Mouse (Mus musculus) cerebellum, adult 2 months (tissue): ENCODE data around the gene Tgm5.

ENCODE experiments used
- CTCF ChIP-seq: fragments of 200-500 bp; IDR thresholded peaks from 2 replicates; pipeline ENCODE4 v1.5.1; 2011; ENCODE audit warnings: low read depth, mild to moderate bottlenecking, control low read depth, low read length, moderate library complexity, borderline replicate concordance; ENCODE audit not compliant: insufficient read depth
- POLR2A ChIP-seq: fragments of 200-500 bp; IDR thresholded peaks from 2 replicates; pipeline ENCODE4 v1.6.1; 2011; ENCODE audit warnings: low read length, control low read depth, borderline replicate concordance; ENCODE audit not compliant: insufficient read depth

DNA sequence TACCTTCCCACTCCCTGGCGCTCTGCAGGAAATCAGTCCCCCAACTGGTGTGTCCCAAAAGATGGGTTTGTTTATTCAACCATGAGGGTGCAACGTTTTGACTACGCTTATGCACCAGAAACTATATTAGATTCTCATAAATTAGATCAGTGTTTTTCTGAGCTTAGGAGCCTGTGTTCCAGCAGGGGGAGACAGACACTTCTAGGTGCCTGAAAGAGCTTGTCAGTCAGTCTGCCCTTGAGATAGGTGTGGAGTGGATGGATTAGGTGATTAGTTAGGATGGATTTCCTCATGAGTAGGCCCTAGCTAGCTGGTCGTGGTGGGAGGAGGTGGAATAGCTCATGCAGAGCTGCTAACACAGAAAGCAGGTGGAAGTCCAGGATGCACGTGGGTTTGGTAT is 44.5 kb downstream of the Tgm5 start:
- TF ChIP-seq CTCF (peak; percentile 83), POLR2A (no peak)
